Mouse (Mus musculus) bone marrow, adult 2 months (tissue): ENCODE measurements around the gene Mms19.

Source experiments
- CTCF ChIP-seq: fragments of 200-500 bp; IDR thresholded peaks from 2 replicates; pipeline ENCODE4 v1.5.1; 2011; ENCODE audit warnings: low read length, control low read depth; ENCODE audit not compliant: control insufficient read depth, insufficient read depth
- POLR2A ChIP-seq: fragments of 200-500 bp; IDR thresholded peaks from 2 replicates; pipeline ENCODE4 v1.6.1; 2011; ENCODE audit warnings: low read depth, mild to moderate bottlenecking, control low read depth, low read length, borderline replicate concordance; ENCODE audit not compliant: control insufficient read depth

DNA sequence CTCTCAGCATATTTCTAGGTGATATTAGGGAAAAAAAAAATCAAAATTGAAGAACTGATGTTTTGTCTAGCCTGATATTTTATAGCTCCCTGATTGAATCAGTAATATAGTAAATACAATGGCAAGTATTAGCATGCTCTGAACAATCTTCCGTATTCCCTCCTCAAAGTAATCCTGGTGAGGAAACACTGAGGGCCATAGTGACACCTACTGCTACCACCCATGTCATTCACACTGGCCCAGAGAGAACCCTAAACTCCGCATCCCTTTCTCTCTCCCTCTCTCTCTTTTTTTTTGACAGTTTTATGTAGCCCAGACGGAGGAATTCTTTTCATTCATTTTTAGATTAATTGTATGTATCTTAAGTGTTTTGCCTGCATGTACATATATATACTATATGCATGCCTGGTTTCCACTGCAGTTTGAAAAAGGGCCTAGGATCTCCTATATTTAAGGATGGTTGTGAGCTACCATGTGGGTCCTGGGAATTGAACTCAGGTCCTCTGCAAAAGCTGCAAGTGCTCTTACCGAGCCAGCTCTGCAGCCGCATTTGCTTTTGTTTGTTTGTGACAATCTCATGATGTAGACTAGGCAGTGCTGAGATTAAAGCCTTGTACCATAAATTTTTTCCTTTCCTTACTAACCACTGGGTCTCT, 60.4 kb downstream of the Mms19 start:
- TF ChIP-seq CTCF: no peak
- TF ChIP-seq POLR2A: no peak
